Comparison of ENCODE assay signal across 12 mouse cellular contexts in genomic region chr4:65402836-65403634, GRCm38 (mm10).
DNase-seq lines count a peak whose midpoint lies in the region; ATAC-seq lines count a peak whose summit lies in the region.
"Had no signal": no experiment of that assay in that cellular context is flagged by ENCODE, and none has a peak within 500 bp of the region (broad histone marks: within the 10 kb centered on the region; RNA-seq: fewer than 3 reads in every experiment).

No protein-coding gene starts in this region.

- H3K36me3 ChIP-seq in kidney, embryonic 15.5 days, result no peaks in the 10 kb centered on the region
- no peaks in the 10 kb centered on the region for H3K36me3 ChIP-seq in heart, embryonic 15.5 days
- H3K36me3 ChIP-seq in limb, embryonic 13.5 days, result no peaks in the 10 kb centered on the region
- H3K36me3 ChIP-seq in hindbrain, embryonic 16.5 days (ENCODE audit: control insufficient read depth, insufficient read depth, low read length), result no peaks in the 10 kb centered on the region
- H3K36me3 ChIP-seq: liver, embryonic 15.5 days had no signal

- peaks cover 5% of the 10 kb centered on the region; the same call in 1 of the 2 replicates for H3K4me1 ChIP-seq in kidney, embryonic 15.5 days
- no peaks in the 10 kb centered on the region for H3K4me1 ChIP-seq in heart, embryonic 15.5 days (replicated peaks)
- peaks cover 19% of the 10 kb centered on the region for H3K4me1 ChIP-seq in limb, embryonic 13.5 days
- no peaks in the 10 kb centered on the region for H3K4me1 ChIP-seq in hindbrain, embryonic 16.5 days (ENCODE audit: control insufficient read depth, insufficient read depth, low read depth, low read length)
- H3K4me1 ChIP-seq: liver, embryonic 15.5 days had no signal

- H3K9ac ChIP-seq in kidney, embryonic 15.5 days, result no peak overlapping the region
- H3K9ac ChIP-seq in heart, embryonic 15.5 days, result no peak overlapping the region
- no peak overlapping the region for H3K9ac ChIP-seq in limb, embryonic 13.5 days
- H3K9ac ChIP-seq in hindbrain, embryonic 16.5 days (ENCODE audit: low read depth, low read length), result no peak overlapping the region
- H3K9ac ChIP-seq: liver, embryonic 15.5 days had no signal

- H3K27me3 ChIP-seq in kidney, embryonic 15.5 days, result no peaks in the 10 kb centered on the region
- no peaks in the 10 kb centered on the region for H3K27me3 ChIP-seq in heart, embryonic 15.5 days
- no peaks in the 10 kb centered on the region for H3K27me3 ChIP-seq in limb, embryonic 13.5 days
- H3K27me3 ChIP-seq in hindbrain, embryonic 16.5 days (replicated peaks; ENCODE audit: control insufficient read depth, insufficient read depth, low read length), result no peaks in the 10 kb centered on the region
- H3K27me3 ChIP-seq: CH12.LX; liver, embryonic 15.5 days had no signal

- no peak for DNase-seq in kidney, adult 11 months
- DNase-seq in embryo, embryonic 10.5 days (ENCODE audit: low spot score), result peak; percentile 65
- DNase-seq in layer of hippocampus, adult 8-10 months (ENCODE audit: low spot score in 2 of 2), result no peak
- no peak for DNase-seq in right cerebral cortex, postnatal 36 days (ENCODE audit: low spot score in 2 of 2)
- DNase-seq: gastrocnemius, postnatal 25 days; thymus, postnatal 25 days had no signal

- ATAC-seq in kidney, embryonic 15.5 days (replicated peaks; ENCODE audit: low FRiP score), result peak; percentile 93
- peak; percentile 58 for ATAC-seq in heart, embryonic 15.5 days (replicated peaks; ENCODE audit: insufficient number of reproducible peaks, insufficient read depth, low FRiP score, low read depth)
- ATAC-seq in limb, embryonic 13.5 days (ENCODE audit: low FRiP score, low read depth), result peak; percentile 93
- no peak; the same call in 1 of the 2 replicates for ATAC-seq in hindbrain, embryonic 16.5 days

- no peak overlapping the region for H3K4me2 ChIP-seq in kidney, embryonic 15.5 days
- no peak overlapping the region for H3K4me2 ChIP-seq in heart, embryonic 15.5 days
- H3K4me2 ChIP-seq in limb, embryonic 13.5 days (replicated peaks), result no peak overlapping the region; the same call in 1 of the 2 replicates
- H3K4me2 ChIP-seq in hindbrain, embryonic 16.5 days (ENCODE audit: low read length), result no peak overlapping the region
- H3K4me2 ChIP-seq: liver, embryonic 15.5 days had no signal

- 39% methylated on average over 6 of the region's 6 CpGs for WGBS in kidney, embryonic 15.5 days
- 58% methylated on average over 6 of the region's 6 CpGs for WGBS in heart, embryonic 15.5 days
- 18% methylated on average over 6 of the region's 6 CpGs for WGBS in limb, embryonic 13.5 days
- WGBS in hindbrain, embryonic 16.5 days, result 76% methylated on average over 6 of the region's 6 CpGs

- H3K27ac ChIP-seq in kidney, embryonic 15.5 days, result peak overlapping the region; percentile 60; the same call in 1 of the 2 replicates
- no peak overlapping the region for H3K27ac ChIP-seq in heart, embryonic 15.5 days
- peak overlapping the region; percentile 69; the same call in 1 of the 2 replicates for H3K27ac ChIP-seq in limb, embryonic 13.5 days
- H3K27ac ChIP-seq in hindbrain, embryonic 16.5 days (ENCODE audit: low read depth, low read length), result no peak overlapping the region
- H3K27ac ChIP-seq: liver, embryonic 15.5 days had no signal

- H3K4me3 ChIP-seq in kidney, embryonic 15.5 days (replicated peaks), result no peak overlapping the region
- H3K4me3 ChIP-seq in heart, embryonic 15.5 days, result no peak overlapping the region
- no peak overlapping the region for H3K4me3 ChIP-seq in limb, embryonic 13.5 days
- H3K4me3 ChIP-seq in hindbrain, embryonic 16.5 days (ENCODE audit: low read length), result no peak overlapping the region
- H3K4me3 ChIP-seq: liver, embryonic 15.5 days had no signal

- H3K9me3 ChIP-seq in kidney, embryonic 15.5 days (replicated peaks), result no peaks in the 10 kb centered on the region
- no peaks in the 10 kb centered on the region for H3K9me3 ChIP-seq in heart, embryonic 15.5 days (replicated peaks)
- no peaks in the 10 kb centered on the region for H3K9me3 ChIP-seq in limb, embryonic 13.5 days
- H3K9me3 ChIP-seq in hindbrain, embryonic 16.5 days (ENCODE audit: control insufficient read depth, low read length), result no peaks in the 10 kb centered on the region
- H3K9me3 ChIP-seq: liver, embryonic 15.5 days had no signal

Comparison
In these comparisons a context has a peak if more than half of its experiments do, and no peak if none do; other contexts are left out.
1. H3K27ac ChIP-seq: peak in kidney, embryonic 15.5 days (single experiment) and limb, embryonic 13.5 days (single experiment); none in heart, embryonic 15.5 days (single experiment) and hindbrain, embryonic 16.5 days (single experiment).